Mouse (Mus musculus): Measurements from ENCODE around the gene Cebpb.

DNA sequence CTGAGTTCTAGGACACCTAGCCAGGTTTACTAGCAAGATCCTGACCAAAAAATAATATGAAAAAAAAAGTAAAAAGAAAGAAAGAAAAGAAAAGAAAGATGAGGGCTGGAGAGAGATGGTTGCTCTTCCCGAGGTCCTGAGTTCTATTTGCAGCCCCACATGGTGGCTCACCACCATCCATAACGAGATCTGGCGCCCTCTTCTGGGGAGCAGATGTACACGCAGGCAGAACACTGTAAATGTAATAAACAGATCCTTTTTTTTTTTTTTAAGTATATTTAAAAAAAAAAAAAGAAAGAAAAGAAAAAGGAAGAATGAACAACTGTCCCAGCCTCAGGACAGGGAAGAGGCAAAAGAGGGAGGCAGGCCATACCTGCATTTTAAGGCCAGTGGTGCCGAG is 10.1 kb upstream of the Cebpb start:
- TF ChIP-seq CTCF (IDR thresholded peaks at IDR 0.05; ENCODE audit: borderline replicate concordance, insufficient read depth, low read depth, low read length) (peak; percentile 29; the same call in 1 of the 2 replicates), POLR2A (IDR thresholded peaks at IDR 0.05; ENCODE audit: borderline replicate concordance, insufficient read depth, low read length) (no peak)
